Mouse (Mus musculus): ENCODE measurements around the gene Zfp235. TPM values are rescaled to one million over a fixed set of nuclear protein-coding genes. Genes with fewer than 3 reads are reported as not detected.

Gene Zfp235
- total RNA-seq (2021): 1 to 10 TPM; 4.6 to 6.0 TPM

DNA sequence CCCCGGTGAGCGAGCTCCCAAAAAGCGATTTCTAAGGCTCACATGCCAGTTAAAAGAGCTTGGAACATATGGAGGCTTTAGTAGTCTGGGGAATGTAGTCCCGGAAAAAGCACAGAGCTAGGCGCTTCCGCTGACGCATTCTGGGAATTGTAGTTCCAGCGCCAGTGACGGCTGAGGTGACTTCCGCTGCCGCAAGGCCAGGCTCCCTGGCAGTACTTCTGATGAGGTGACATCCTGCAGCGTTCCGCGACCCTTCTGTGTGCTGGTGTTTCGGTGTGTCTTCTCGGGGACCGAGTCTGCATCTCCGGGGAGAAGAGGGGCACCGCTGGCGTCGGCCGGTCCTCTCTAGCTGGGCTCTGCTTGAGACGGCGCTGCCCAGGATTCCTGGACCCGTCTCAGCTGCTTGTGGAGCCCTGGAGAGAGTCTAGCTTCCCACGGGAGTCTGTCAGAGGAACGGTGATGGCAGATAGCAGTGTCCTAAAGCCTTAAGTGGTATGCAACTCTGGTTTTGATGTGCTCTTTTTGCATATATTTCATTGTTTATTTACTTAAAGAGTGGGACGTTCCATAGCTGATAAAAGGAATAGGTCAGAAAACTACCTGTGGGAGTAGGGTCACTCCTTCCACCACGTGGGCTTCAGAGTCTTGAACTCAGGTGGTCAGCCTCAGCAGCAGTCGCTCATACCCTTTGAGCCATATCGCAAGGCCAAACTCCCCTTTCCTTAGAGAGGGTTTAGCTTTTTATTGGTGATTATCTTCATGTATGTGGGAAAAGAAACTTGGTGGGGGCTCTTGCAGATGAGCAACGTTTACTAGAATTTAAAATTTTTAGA, at the start of gene Zfp235:
Gene Zfp235 (plus strand): TSS at position 174 of the 833 bp plus-strand sequence.
- DNase-seq: peak; percentile 92
- intact Hi-C loops (cut with DNase I): loop anchor here (2.0 to 10.0 kb wide), 9 partner anchors 21 to 261 kb away; partner anchors contain the start of genes Smg9, Vmn1r181, Zfp108 and Zfp112

GRCm38 (mm10) chr7:24086871-24087270, 47.1 kb upstream of the Zfp235 start:
- intact Hi-C loops (cut with DNase I): no loop called here
- DNase-seq: no peak

DNA sequence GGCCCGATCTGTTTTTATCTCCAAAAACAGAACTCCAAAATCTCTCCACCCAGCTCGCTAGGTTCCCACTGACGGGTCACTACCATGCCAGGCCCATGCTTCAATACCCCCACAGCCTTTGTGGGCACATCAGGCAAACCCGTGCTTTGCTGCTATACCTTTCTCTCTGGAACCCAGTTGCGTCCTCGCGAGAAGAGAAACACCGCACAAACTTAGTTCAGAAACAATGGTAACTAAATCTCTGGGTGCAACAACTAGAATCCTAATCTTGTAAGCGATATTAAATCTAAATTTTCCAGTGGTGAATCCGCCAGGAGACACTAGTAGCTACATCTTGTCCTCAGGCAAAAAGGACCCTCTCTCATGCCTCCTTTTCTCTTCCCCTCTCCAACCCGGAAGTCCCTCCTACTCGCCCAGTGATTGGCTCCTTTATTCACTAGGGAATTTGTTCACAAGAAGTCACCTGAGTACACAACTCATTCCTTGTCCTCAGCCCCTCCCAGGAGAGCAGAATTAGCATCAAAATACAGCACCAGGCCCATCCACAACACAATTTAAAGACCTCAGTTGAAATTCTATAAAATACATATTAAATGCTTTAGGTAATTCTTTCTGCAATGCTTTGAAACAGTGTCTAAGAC, 46.4 kb upstream of the Zfp235 start:
- DNase-seq: no peak
- intact Hi-C loops (cut with DNase I): no loop called here

DNA sequence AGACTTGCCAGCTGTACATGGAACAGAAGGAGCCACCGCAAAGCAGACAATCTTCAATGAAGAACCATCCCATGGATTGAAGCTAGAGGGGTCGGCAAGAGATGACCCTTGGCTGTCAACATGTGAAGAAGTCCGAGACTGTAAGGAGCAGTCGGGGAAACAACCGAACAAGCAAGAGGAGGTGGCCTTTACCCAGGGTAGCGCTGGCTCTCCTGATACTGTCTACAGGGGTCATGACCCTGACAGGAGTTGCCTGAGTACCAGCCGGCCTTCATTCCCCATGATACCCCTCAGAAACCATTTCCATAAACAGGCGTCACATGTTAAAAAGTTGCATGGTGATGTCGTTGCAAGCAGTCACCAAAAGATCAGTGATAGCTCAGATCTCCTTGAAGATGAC, 29.6 kb upstream of the Zfp235 start:
- intact Hi-C loops (cut with DNase I): no loop called here
- DNase-seq: no peak

- peak in 1 of 2 experiments; percentile 8 for DNase-seq
- intact Hi-C loops (cut with DNase I): no loop called here
Observed at GRCm38 (mm10) chr7:24105144-24105703, 28.7 kb upstream of the Zfp235 start.

- DNase-seq: no peak
- intact Hi-C loops (cut with DNase I): no loop called here
Observed at GRCm38 (mm10) chr7:24110839-24111238, 23.1 kb upstream of the Zfp235 start.

DNA sequence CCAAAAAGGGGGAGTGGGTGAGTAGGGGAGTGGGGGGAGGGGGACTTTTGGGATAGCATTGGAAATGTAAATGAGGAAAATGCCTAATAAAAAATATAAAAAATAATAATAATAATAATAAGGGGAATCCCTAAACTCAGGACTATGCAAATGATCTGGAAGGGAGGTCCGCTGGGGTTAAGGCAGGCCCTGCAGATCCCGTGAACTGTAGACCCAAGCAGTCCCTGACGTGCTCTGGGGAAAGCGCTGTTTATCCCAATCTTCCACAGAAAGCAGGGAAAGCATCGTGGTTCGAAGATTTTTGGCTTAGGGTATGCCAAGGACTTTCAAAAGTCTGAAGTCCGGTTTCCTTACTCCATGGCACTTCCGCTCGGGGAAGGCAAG, 22.2 kb upstream of the Zfp235 start:
- intact Hi-C loops (cut with DNase I): loop anchor here (2.0 kb wide), 1 partner anchor 21 kb away; no protein-coding TSS in a partner anchor
- DNase-seq: no peak

DNA sequence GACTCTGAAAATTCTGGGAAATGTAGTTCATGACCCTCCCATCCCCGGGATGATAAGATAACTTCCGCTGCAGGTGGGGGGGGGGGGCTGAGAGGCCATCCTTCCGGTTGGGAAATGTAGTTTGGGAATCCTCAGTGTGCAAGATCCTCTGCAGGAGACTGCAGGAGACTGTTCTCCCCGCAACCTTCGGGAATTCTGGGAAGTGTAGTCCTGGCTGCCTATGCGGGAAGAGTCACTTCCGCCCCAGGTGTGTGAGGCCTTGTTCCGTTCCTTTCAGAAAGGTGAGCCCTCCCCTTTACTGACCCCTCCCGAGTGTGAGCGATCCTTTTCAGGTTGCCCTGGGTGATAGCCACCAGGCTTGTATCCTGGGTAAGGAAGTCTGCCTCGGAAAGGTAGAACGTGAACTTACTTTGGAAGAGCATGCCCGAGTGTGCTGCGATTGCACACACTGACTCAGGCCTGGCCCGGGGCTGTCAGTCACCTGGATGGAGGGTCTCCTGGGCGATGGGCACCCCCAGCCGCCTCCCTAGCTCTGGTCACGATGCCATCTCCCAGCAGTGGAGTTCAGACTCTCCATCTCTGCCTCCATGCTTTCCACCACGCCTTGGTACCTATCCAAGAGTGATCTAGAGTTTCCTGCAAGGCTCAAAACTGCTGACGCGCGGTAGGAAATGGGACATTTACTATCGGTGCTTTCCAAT, 21.7 kb upstream of the Zfp235 start, which contains the start of gene Zfp112:
Gene Zfp112 (plus strand): TSS at position 159 of the 701 bp plus-strand sequence.
- peak; percentile 86 for DNase-seq

DNA sequence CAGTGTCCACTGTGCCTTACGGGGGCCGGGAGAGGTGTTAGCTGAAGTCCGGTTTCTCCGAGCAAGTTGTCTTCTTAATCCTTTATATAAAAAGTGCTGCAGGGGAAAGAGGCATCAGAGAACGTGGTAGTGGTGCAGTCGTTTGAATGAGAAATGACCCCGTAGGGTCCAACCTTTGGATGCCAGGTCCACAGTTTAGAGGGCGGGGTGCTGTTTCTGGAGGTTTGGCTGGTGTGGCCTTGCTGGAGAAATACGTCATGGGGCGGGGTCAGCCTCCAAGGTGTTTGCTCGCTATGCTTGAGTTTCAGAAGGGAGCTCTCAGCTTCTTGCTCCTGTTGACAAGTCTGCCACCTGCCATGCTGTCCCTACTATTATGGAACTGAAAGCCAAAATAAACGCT, 21.0 kb upstream of the Zfp235 start:
- intact Hi-C loops (cut with DNase I): loop anchor here (2.0 kb wide), 1 partner anchor 20 kb away; no protein-coding TSS in a partner anchor
- peak; percentile 52 to 57 for DNase-seq

More for the DNA sequence above, 21.7 kb upstream of the Zfp235 start, which contains the start of gene Zfp112:
- intact Hi-C loops (cut with DNase I): loop anchor here (2.0 kb wide), 1 partner anchor 20 kb away; no protein-coding TSS in a partner anchor

DNA sequence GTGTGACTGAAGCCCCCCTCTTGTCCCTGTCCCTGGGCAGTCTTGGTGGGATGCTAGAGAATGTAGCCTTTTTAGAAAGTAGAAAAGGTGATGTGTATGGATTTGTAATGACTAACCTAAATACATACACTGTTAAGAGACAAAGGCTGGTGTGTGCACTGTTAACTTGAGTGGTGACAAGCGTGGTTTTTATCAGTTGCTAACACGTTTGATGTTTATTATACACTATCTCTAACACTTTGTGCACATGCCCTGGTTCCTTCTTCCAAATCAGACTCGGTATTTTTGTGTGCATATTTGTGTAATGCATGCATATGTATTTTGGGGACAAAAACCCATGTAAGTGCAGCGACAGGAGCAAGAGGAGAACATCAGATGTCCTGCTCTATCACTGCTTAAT, 17.3 kb upstream of the Zfp235 start:
- intact Hi-C loops (cut with DNase I): no loop called here
- DNase-seq: no peak

DNA sequence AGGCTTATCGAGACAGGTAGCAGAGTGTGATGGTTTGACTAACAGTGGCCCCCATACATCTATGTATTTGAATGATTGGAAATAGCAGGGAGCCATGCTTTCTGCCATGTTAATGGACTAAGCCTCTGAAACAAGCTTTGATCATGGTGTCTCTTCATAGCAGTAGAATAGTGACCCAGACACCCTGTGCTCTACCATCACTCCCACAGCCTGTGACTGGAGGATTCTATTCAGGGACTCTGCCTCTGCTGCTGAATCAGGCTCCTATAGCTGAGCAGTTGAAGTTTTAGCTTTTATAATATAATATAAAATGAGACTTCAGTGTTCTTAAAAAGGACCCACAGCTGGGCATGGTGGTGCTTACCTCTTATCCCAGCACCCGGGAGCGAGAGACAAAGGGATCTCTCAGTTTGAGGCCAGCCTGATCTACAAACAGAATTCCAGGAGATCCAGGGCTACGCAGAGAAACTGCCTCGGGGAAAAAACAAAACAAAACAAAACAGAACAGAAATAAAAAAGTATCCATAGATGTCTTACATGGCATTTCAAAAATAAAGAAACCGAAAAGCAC, 459 bp upstream of the Zfp235 start:
- no peak for DNase-seq
- intact Hi-C loops (cut with DNase I): loop anchor here (2.0 to 10.0 kb wide), 8 partner anchors 21 to 261 kb away; partner anchors contain the start of genes Smg9, Vmn1r181, Zfp108 and Zfp112

GRCm38 (mm10) chr7:24142566-24142965, 8.6 kb downstream of the Zfp235 start:
- DNase-seq: no peak
- intact Hi-C loops (cut with DNase I): no loop called here

GRCm38 (mm10) chr7:24153272-24153671, 19.3 kb downstream of the Zfp235 start:
- DNase-seq: peak in 1 of 2 experiments; percentile 10
- intact Hi-C loops (cut with DNase I): no loop called here

DNA sequence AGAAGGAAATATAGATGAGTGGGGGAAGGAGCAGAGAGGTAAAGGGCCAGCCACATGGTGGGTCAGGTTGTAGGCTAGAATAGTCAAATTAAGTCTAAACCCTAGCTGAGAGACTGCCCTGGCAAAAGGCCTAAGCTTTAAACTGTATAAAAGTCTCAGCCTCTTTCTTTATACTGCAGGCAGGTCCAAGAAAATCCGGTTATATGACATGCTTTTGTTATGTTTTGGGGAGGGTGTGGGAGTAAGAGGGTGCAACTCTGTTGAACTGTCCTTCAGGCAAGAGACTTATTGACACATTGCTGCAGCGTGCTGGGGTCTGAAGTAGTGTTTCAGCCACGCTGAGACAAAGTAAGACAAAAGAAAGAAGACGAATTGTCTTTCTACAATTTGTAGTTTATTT, 38.2 kb downstream of the Zfp235 start:
- no peak for DNase-seq
- intact Hi-C loops (cut with DNase I): loop anchor here (5.0 kb wide), 1 partner anchor 40 kb away; the partner anchor contains the start of gene Zfp235

GRCm38 (mm10) chr7:24174618-24175336, 40.8 kb downstream of the Zfp235 start, which contains the start of gene Zfp114:
TSS of gene Zfp114 (plus strand) at chr7:24175060.
- intact Hi-C loops (cut with DNase I): loop anchor here (5.0 kb wide), 1 partner anchor 42 kb away; the partner anchor contains the start of gene Zfp235
- DNase-seq: peak; percentile 53 to 69

GRCm38 (mm10) chr7:24175337-24175711, 41.4 kb downstream of the Zfp235 start:
- intact Hi-C loops (cut with DNase I): no loop called here
- no peak for DNase-seq

DNA sequence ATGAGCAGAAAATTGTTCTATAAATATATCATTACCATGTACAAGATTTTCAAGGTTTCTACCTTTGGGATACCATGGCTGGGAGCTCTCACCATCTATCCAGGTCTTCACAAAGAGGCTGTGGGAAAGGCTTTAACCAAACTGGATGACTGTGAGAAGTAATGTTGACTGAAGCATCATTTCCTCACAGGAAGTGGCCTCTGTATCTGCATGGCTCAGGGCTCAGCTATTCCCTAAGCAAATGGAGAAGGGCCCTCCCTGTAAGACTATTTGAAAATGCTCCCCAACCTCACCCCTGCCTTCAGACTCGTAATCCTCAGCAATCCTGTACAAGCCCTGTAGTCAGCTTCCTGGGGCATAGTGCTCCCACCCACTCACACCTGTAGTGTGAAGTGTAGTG, 53.6 kb downstream of the Zfp235 start:
- intact Hi-C loops (cut with DNase I): no loop called here
- no peak for DNase-seq

DNA sequence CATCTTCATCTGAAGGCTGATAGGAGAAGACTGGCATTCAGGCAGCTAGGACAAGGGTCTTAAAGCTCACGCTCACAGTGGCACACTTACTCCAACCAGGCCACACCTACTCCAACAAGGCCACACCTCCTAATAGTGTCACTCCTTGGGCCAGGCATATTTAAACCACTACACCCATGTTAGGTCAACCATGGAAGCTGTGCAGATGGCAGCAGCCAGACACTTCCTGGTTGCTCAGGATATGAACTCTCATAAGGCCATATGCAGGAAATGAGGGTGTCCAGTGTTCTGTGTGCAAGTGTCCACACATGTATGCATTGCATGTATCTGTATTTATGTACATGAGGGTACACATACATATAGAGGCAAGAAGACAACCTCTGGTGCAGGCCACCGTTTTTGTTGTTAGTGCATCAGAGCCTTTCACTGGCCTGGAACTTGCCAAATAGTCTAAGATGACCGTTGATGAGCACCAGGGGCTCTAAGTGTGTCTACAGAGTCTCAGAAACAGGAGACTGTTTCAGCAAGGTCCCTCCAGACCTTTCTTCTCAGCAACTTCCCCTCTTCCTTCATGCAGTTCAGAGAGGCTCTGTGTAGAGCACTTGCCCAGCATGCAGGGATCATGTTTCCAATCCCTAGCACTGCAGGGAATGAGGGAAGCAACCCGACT, 55.1 kb downstream of the Zfp235 start:
- intact Hi-C loops (cut with DNase I): no loop called here
- DNase-seq: no peak

DNA sequence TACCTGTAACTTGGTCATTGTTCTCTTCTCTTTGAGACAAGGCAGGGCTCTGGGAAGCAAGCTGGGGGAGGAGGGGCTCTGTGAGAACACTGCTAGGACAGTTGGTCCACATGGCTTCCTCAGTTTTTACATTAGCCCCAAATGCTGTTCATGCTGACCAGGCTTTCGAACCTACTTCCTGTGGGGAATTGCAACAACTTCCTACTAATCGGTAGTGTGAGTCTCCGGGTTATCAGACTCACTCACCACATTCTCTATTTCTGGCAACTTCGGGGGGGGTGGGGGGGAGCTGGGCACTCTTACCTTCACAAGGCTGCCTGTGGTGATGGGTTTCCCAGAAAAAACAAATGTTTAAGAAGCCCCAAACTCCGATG, 55.6 kb downstream of the Zfp235 start:
- no peak for DNase-seq
- intact Hi-C loops (cut with DNase I): no loop called here

Data from heart, postnatal 10 days (tissue).